Mouse (Mus musculus): ENCODE measurements around the gene Pitpnb. TPM values are rescaled to one million over a fixed set of nuclear protein-coding genes. Genes with fewer than 3 reads are reported as not detected.

Pitpnb gene
- polyA plus RNA-seq, 1 experiment, result 35.3 TPM

GRCm38 (mm10) chr5:111393346-111394197 lies 63.0 kb downstream of the Pitpnb start:
- 29% methylated on average over 17 of the region's 17 CpGs for WGBS
- no peak for DNase-seq (ENCODE audit: low read depth, low spot score)

- WGBS, result 9% methylated on average over 15 of the region's 15 CpGs
- no peak for DNase-seq (ENCODE audit: low read depth, low spot score)
Measured at GRCm38 (mm10) chr5:111394198-111395053, 63.9 kb downstream of the Pitpnb start.

DNA sequence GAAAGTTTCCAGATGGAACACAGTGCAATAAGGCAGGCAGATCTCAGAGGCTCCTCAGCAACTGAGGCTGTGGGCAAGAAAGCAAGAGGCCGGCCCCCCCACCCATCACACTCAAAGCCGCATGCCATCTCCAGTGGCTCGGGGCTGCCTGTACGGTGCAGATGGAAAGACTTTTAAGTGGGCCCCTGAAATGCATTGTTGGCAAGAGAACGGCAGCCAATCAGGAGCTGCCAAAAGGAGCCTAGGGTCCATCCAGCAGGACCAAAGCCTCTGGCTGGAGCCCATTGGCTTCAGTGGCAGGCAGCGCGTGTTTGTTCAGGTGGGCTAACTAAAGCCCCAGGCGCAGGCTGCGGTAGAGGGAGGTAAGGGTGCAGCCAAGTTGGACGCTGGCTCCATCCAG lies 65.2 kb downstream of the Pitpnb start:
- DNase-seq (ENCODE audit: low read depth, low spot score), result no peak
- WGBS, result 76% methylated on average over 10 of the region's 10 CpGs

DNA sequence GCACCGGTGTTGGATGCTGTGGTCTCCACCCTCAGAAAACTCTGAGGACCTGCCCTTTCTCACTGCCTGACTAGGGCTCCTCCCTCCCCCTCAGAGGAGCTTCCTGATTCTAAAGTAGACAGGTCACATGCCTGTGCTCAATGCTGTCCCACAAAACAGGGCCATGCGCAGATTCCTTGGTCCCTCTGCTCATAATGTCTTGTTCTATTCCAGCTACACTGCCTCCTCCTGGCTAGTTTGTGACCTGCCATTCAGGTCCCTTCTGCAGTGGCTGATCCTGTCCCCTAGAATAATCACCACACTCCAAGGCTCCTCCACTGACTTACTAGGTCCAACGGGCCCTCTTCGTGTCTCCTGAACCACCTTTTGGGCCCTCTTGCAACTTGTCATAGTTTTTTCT lies 65.6 kb downstream of the Pitpnb start:
- no peak for DNase-seq (ENCODE audit: low read depth, low spot score)
- WGBS, result 69% methylated on average over 4 of the region's 4 CpGs

- 60% methylated on average over 4 of the region's 4 CpGs for WGBS
- no peak for DNase-seq (ENCODE audit: low read depth, low spot score)
Measured at GRCm38 (mm10) chr5:111398471-111398870, 67.9 kb downstream of the Pitpnb start.

DNA sequence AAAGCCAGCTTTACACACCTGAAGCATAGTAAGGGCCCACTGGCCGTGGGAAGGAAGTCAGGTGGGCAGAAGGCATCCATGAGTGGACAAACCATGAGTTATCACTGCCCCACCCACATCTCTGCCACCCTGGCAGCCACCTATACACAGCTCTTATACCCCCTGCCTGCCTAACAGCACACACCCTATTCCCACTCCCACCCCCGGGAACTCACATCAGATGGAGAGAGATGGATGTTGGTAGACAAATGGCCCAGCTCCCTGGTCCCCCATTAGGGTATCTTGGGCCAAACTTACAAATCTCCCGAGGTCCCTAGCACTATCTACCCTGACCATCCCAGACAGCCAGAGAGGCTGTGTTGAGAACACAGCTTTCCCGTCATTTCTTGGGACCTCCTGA lies 68.7 kb downstream of the Pitpnb start:
- 76% methylated on average over 4 of the region's 4 CpGs for whole genome bisulfite sequencing
- DNase-seq (ENCODE audit: low read depth, low spot score), result no peak

- 69% methylated on average over 19 of the region's 19 CpGs for WGBS
- DNase-seq (ENCODE audit: low read depth, low spot score), result no peak
Measured at GRCm38 (mm10) chr5:111401879-111402650, 71.5 kb downstream of the Pitpnb start.

DNA sequence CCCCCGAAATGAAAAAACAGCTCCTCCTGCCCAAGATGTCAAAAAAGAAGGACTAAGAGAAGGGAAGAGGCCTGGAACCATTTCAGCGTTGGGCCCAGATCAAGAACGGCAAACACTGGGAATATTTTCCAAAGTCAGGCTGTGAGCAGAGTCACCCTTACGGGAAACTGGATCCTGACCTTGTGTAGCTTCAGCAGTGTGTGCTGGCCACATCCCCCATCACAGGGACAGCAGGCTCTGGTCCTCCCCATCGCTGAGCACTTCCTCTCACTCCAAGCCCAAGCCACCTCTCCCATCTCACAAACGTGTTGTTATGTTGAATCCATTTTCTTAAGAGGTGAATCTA lies 72.1 kb downstream of the Pitpnb start:
- 81% methylated on average over 6 of the region's 6 CpGs for WGBS
- DNase-seq (ENCODE audit: low read depth, low spot score), result no peak

- 76% methylated on average over 6 of the region's 6 CpGs for WGBS
- no peak for DNase-seq (ENCODE audit: low read depth, low spot score)
Measured at GRCm38 (mm10) chr5:111404721-111405120, 74.2 kb downstream of the Pitpnb start.

DNA sequence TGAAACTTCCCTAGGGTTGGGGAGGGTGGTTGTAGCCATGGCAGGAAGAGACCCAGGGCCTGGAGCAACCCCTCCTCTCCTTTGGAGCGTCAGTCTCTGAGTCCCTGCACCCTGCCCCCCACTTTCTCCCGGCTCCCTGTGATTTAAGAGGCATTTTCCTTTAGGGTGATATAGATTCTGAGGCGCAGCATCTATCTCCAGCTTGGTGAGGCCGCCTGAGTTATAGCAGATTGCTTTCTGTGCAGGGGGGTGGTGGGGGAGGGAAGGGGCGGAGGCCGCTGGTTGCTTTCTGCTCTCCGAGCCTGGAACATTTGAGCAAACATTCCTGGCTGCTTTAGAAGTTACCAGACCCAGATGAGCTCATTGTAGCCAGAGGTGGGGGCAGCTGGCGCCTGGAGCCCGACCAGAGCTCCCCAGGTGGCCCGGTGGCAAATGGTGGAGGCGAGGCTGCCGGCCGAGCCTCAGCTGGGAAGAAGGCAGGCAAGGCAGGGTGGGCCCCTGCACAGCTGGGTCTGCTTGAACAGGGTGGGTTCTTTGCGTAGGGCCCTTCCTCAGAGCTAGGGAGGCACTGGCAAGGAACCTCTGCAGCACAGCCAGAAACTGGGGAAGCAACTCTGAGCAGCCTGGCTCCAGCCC lies 78.0 kb downstream of the Pitpnb start:
- WGBS, result 17% methylated on average over 14 of the region's 14 CpGs
- no peak for DNase-seq (ENCODE audit: low read depth, low spot score)

DNA sequence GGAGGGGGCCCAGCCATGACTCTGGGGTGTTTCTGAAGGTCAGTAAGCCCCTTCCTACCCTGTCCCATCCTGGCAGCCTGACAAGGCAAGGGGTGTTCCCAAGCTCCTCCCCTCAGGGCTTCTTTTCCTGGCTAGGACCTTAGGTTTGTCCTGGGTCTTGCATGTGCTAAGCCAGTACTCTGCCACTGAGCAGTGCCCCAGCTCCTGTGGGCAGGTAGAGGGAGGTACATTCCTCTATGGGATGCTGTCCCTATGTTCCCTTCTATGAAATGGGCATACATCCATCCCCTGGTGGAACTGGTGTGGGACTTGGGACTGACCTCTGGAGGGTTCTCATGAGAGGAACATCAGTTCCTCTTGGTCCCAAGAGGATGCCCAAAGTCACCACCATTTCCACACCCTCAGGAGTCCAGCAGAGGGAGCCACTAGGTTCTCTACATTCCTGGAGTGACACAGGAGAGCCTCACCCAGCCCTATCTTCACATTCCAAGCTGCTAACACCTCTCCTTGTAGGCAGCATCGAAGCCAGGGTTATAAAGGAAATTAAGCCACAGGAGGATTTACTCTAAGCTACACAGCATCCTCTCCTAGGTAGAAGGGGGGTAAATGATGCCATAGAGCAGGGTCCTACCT lies 79.0 kb downstream of the Pitpnb start:
- no peak for DNase-seq (ENCODE audit: low read depth, low spot score)
- WGBS, result 3% methylated on average over 1 of the region's 1 CpGs

DNA sequence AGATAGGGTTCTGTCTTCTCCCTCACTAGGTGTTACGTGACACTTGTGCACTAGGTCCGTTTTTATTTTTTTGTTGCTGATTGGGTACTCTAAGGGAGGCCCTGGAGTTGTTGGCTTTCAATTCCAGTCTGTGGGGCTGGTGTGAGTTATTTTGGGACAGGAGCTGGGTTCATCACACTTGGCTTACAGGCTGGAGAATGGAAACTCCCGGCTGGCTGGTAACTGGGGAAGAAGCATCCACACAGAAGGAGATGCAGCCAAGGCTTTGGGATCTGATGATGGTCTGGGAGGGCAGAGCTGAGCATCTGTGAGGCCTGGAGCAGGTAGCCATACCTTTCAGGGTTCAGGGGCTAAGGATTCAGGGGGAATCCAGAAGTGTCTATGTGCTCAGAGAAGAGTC lies 80.1 kb downstream of the Pitpnb start:
- no peak for DNase-seq (ENCODE audit: low read depth, low spot score)
- 73% methylated on average over 3 of the region's 3 CpGs for WGBS

DNA sequence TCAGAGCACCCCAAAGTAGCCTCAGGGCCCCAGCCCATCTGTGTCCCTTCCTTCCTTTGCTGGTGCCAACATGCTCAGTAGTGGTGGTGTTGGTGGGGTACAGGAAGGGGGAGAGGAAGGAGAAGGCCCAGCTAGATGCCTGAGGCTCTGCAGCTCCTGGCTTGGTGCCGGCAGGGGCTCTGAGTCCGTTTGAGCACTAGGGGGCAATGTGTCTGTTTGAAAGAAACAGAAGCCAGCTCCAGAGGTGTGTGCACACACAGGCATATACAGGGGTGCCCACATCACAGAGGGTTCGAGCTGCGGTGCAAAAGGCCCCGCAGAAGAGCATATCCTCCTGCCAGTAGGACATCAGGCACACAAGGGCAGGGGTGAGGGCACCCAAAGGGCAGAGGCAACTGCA lies 83.6 kb downstream of the Pitpnb start:
- no peak for DNase-seq (ENCODE audit: low read depth, low spot score)
- 3% methylated on average over 5 of the region's 5 CpGs for WGBS

GRCm38 (mm10) chr5:111414770-111415249 lies 84.2 kb downstream of the Pitpnb start:
- WGBS, result 75% methylated on average over 4 of the region's 4 CpGs
- DNase-seq (ENCODE audit: low read depth, low spot score), result no peak

DNA sequence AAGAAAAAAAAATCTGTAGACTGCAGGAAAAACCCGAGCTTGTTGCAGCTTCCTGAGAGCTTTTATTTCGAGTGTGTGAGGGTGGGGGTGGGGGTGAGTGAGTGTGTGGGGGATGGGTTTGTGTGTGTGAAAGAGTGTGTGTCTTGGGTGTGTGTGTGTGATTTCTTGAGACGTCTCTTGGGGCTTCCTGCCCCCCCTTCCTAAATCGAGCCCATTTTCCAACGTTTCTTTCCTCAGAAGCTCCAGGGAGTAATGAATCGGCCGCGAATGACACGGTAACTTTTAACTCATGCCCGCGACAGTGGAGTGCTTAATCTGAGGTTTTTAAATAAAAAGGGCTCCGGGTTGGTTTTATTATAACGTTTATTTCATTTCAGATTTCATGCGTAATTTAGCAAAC lies 85.0 kb downstream of the Pitpnb start:
- WGBS, result 12% methylated on average over 14 of the region's 14 CpGs
- no peak for DNase-seq (ENCODE audit: low read depth, low spot score)

DNA sequence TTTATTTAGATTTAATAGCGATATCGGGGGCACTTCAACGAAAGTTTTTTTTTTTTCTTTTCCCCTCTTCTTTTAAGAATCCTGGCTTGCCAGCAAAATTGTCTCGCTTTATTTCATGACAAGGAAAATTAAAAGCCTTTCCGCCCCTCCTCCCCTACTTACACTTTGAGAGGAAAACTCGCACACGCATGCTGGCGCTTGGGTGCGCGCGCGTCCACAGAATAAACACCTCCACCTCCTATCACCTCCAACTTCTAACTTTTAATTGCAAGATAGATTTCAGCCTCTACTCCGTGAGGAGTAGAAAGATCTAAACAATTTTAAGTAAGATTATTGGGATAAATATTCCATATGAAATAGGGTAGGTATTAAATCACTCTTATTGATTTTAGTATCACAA lies 85.5 kb downstream of the Pitpnb start:
- 6% methylated on average over 13 of the region's 13 CpGs for WGBS
- no peak for DNase-seq (ENCODE audit: low read depth, low spot score)

DNA sequence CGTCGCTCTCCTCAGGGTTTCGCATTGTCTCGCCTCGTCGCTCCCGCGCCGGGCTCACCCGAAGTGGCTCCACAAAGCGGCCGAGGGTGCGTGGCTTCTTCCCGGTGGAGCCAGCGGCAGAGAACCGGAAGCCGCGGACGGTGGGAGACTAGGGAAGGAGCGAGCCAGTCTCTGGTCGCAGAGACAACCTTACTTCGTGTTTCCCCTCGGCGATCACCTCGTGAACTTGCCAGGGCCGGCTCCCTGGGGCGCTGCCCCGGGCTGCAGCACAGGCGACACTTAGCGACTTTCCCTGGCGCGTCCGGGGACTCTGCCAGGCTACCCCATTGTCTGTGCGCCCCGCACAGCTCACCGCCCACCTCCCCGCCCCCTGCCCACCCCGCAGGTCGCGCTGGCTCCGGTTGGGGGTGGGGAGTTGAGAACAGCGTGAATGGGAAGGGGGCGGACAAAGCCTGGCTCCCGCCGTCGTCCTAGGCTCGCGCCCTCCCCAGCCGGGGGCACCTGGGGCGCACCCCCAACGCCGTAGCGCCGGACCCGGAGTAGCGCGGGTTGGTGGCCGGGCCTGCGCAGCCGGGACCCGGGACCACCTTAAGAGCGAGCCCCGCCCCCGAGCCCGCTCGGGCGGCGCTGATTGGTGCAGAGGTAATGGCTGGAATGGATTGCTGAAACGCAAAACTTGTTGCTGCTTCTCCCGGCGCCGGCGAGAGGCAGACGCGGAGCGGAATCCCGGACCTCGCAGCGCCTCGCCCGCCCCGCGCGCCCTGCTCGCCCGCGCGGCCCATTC lies 86.2 kb downstream of the Pitpnb start, which contains the start of gene Mn1:
Gene Mn1, plus strand, starts transcription at position 772 of the 784 bp plus-strand sequence.
- DNase-seq (ENCODE audit: low read depth, low spot score), result no peak
- WGBS, result 1% methylated on average over 87 of the region's 88 CpGs

DNA sequence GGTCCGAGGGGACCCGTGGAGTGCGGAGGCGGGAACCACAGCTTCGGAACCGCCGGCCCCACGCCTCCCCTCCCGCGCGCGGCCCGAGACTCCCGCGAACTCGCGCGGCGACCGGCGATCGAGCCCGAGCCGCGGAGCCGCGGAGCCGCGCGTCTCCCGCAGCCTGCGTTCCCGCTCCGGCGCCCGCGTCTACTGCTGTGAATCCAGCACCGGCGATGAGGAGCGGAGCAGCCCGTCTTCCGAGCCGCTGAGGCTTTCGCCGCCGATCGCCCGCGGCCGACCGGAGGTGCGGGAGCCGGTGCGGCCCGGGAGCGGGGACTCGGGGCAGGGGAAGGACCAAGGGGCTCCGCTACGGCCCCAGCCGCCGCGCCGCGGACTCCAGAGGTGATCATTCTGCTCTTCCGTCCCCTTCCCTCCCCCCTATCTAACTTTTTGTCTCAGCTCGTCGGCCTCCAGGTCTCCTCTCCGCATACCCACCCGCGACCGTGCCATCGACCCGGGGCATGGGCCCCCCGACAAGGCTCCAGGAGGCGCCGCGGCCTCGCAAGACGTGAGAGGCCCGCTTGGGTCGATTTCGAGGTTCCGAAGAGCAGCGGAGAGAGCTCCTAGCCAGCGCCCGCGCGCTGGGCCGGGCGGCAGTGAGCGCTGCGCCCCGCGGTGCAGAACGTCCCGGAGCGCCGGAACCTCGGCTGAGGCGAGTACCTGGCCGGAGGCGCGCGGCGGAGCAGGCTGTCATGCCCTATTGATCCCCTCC lies 87.0 kb downstream of the Pitpnb start:
- DNase-seq (ENCODE audit: low read depth, low spot score), result no peak
- under 1% methylated on average over 105 of the region's 105 CpGs for WGBS
